Mouse (Mus musculus) liver, adult 2 months (tissue): ENCODE measurements around the gene Chm. TPM values are rescaled to one million over a fixed set of nuclear protein-coding genes. Genes with fewer than 3 reads are reported as not detected.

Source experiments
- DNase-seq: peaks from one replicate; pipeline ENCODE4 v3.0.0-alpha.2; 2011; ENCODE audit warnings: low read depth, low spot score; ENCODE audit errors: extremely low read depth
- H3K27ac ChIP-seq: fragments of 200-500 bp; replicated peaks from 2 replicates; pipeline ENCODE4 v1.5.1; 2012; ENCODE audit warnings: low read depth, mild to moderate bottlenecking, control low read depth, inconsistent platforms, low read length; ENCODE audit not compliant: insufficient read depth
- H3K27me3 ChIP-seq: fragments of 200-500 bp; 2 replicates; pipeline ENCODE4 v1.6.1; 2012; ENCODE audit warnings: mild to moderate bottlenecking, moderate library complexity, low read length, inconsistent platforms; ENCODE audit not compliant: control insufficient read depth, insufficient read depth
- H3K36me3 ChIP-seq: fragments of 200-500 bp; 2 replicates; pipeline ENCODE4 v1.6.1; 2012; ENCODE audit warnings: low read length, inconsistent platforms; ENCODE audit not compliant: control insufficient read depth, insufficient read depth
- H3K4me1 ChIP-seq: fragments of 200-500 bp; 2 replicates; pipeline ENCODE4 v1.6.1; 2011; ENCODE audit warnings: low read length; ENCODE audit not compliant: control insufficient read depth, insufficient read depth
- H3K4me3 ChIP-seq: fragments of 200-500 bp; 2 replicates; pipeline ENCODE4 v1.5.1; 2011; ENCODE audit warnings: low read depth, mild to moderate bottlenecking, control low read depth, low read length, moderate library complexity; ENCODE audit not compliant: insufficient read depth
- H3K79me2 ChIP-seq: fragments of 200-500 bp; 2 replicates; pipeline ENCODE4 v1.6.1; 2012; ENCODE audit warnings: inconsistent platforms, mild to moderate bottlenecking, low read length, moderate library complexity; ENCODE audit not compliant: control insufficient read depth, insufficient read depth
- H3K9ac ChIP-seq: fragments of 200-500 bp; 2 replicates; pipeline ENCODE4 v1.6.1; 2012; ENCODE audit warnings: low read depth, mild to moderate bottlenecking, control low read depth, inconsistent platforms, low read length
- CTCF ChIP-seq: fragments of 200-500 bp; IDR thresholded peaks from 2 replicates; pipeline ENCODE4 v1.5.1; 2011; ENCODE audit warnings: low read depth, low read length, control low read depth
- POLR2A ChIP-seq: fragments of 200-500 bp; IDR thresholded peaks from 2 replicates; pipeline ENCODE4 v1.6.1; 2011; ENCODE audit warnings: low read length, control low read depth; ENCODE audit not compliant: insufficient read depth; ENCODE audit errors: extremely low read depth
- WGBS: fragments of 180-500 bp; shearing (Covaris S2); methylation state at CpG from one replicate; pipeline ENCODE4 v1.1.7; 2018; 5-methylcytosine and 5-hydroxymethylcytosine counted together
- polyA plus RNA-seq: library from polyadenylated mRNA; depleted of rRNA; stranded (reverse); fragments of >200 nt; gene quantifications from 2 replicates; pipeline ENCODE4 v1.2.3, GENCODE M21; 2012; rRNA removed
- total RNA-seq: library from RNA; depleted of rRNA; stranded (reverse); fragments of >200 nt; gene quantifications from 2 replicates; pipeline ENCODE4 v1.2.3, GENCODE M21; 2014; rRNA removed

Gene Chm
- total and polyA plus RNA-seq, 2 experiments = 0.66 to 15.8 TPM

DNA sequence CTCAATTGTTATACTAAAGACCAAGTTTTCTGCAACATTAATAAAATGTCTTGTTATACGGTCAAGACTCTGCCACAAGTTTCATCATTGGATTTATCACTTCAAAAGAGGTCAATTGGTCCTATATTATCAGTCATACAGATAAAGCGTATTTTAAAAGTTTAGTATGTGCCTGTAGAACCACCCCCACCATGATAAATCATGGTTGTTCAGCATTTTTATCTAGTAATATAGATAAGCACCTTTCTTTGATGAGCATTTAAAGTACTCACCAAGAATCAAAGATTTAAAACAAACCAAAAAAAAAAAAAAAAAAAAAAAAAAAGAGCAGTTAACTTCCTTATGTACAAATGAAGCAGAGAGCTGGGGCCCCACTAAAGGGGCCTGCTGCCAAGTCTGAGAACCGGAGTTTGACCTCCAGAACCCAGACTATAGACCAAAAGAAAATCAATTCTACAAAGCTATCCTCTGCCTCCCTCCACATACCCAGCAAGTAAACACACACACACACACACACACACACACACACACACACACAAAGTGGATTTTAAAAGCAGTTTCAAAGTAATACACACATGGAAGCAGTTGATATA is 25.0 kb downstream of the Chm start:
- WGBS = 20% methylated on average over 3 of the region's 3 CpGs

DNA sequence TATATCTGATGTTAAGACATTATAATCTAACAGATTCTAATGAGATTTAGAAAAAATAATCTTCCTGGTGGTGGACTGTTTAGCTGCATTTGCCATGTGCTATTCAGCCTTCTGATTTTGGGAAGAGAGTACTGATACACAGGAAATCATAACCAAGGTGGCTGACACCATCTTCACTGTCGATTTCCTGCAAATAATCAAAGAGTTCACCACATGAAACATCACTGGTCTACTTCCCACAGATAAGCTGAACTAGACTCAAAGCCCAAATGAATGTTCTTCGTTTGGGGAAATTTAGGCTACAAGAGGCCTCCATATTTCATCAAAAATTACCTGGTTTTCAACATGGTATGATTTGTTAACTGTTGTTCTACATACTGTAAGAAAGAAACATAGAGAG is 101.1 kb downstream of the Chm start:
- no peak overlapping the region for H3K9ac ChIP-seq
- H3K27me3 ChIP-seq = no peaks in the 10 kb centered on the region
- DNase-seq = no peak
- no peak overlapping the region for H3K27ac ChIP-seq
- no peaks in the 10 kb centered on the region for H3K4me1 ChIP-seq
- no peaks in the 10 kb centered on the region; the same call in 1 of the 2 replicates for H3K36me3 ChIP-seq
- 85% methylated on average over 2 of the region's 2 CpGs for WGBS
- no peaks in the 10 kb centered on the region for H3K79me2 ChIP-seq
- H3K4me3 ChIP-seq = no peak overlapping the region
- TF ChIP-seq CTCF (no peak), POLR2A (no peak)

More for the DNA sequence above, 25.0 kb downstream of the Chm start:
- H3K4me1 ChIP-seq = no peaks in the 10 kb centered on the region
- TF ChIP-seq POLR2A = no peak
- TF ChIP-seq CTCF = no peak
- no peaks in the 10 kb centered on the region for H3K36me3 ChIP-seq
- H3K9ac ChIP-seq = no peak overlapping the region
- H3K27ac ChIP-seq = no peak overlapping the region
- DNase-seq = peak; percentile 60
- no peak overlapping the region for H3K4me3 ChIP-seq
- H3K79me2 ChIP-seq = no peaks in the 10 kb centered on the region
- H3K27me3 ChIP-seq = no peaks in the 10 kb centered on the region

DNA sequence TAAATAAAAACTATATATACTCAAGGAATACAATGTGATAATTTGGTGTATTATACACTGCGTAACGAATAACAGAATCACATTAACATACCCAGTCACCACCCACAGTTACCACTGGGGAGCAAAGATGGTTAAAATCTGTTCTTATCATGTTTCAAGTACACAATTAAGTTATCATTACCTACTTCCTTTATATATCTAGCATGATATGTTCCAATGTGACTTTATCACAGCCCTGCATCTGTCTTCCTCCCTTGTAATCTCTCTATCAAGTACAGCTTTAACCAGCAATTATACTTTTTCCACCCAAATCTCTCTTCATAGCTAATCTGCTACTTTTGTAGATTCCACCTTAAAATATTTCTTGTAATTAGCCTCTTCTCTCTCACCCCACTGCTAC is 109.3 kb downstream of the Chm start:
- 100% methylated on average over 2 of the region's 2 CpGs for WGBS
- Histone ChIP-seq H3K27me3 (no peaks in the 10 kb centered on the region), H3K36me3 (no peaks in the 10 kb centered on the region; the same call in 1 of the 2 replicates), H3K4me1 (no peaks in the 10 kb centered on the region), H3K27ac (no peak overlapping the region), H3K79me2 (no peaks in the 10 kb centered on the region), H3K9ac (no peak overlapping the region), H3K4me3 (no peak overlapping the region)
- no peak for TF ChIP-seq CTCF
- TF ChIP-seq POLR2A = no peak
- no peak for DNase-seq

DNA sequence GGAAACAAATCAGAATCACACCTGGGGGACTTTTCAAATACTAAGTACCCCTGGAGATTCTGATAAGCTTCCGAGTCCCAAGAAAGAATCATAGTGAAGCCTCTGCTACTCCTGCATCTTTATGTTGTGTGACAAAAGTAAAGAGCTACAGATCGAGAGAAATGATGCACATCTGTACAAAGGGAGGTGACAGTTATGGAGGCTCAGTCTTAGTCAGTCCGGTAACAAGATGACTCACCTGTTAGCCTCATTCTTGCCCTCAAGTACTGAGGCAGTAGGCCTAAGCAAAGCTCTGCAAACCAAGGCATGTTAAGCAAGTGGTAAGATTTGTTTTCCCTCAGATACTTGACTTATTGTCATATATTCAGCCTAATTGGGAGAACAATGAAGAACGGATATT is 110.5 kb downstream of the Chm start:
- no peaks in the 10 kb centered on the region for H3K79me2 ChIP-seq
- no peak overlapping the region for H3K4me3 ChIP-seq
- no peaks in the 10 kb centered on the region for H3K27me3 ChIP-seq
- no peaks in the 10 kb centered on the region; the same call in 1 of the 2 replicates for H3K36me3 ChIP-seq
- TF ChIP-seq POLR2A (no peak), CTCF (no peak)
- H3K9ac ChIP-seq = no peak overlapping the region
- H3K4me1 ChIP-seq = no peaks in the 10 kb centered on the region
- 94% methylated on average over 4 of the region's 4 CpGs for WGBS
- no peak for DNase-seq
- no peak overlapping the region for H3K27ac ChIP-seq

DNA sequence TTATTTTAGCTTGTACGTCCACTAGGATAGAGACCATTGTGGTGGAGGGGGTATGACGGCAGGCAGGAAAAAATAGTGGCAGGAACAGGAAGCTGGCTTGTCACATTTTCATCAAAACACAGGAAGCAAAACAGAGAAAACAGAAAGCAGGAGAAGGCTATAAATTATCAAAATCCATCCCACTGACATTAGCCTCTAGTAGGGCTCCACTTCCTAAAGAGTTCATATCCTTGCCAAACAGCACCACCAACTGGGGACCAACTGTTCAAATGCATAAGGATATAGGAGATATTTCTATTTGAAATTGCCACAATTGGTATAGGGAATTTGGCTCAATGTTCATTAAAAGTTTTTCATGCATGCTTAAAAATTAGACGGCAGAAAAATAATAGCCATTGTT is 181.7 kb downstream of the Chm start:
- WGBS = 75% methylated on average over 3 of the region's 3 CpGs
- Histone ChIP-seq H3K36me3 (no peaks in the 10 kb centered on the region), H3K4me3 (no peak overlapping the region), H3K79me2 (no peaks in the 10 kb centered on the region), H3K27ac (no peak overlapping the region), H3K27me3 (no peaks in the 10 kb centered on the region), H3K9ac (no peak overlapping the region), H3K4me1 (no peaks in the 10 kb centered on the region)
- TF ChIP-seq CTCF (no peak), POLR2A (no peak)
- peak; percentile 17 for DNase-seq

DNA sequence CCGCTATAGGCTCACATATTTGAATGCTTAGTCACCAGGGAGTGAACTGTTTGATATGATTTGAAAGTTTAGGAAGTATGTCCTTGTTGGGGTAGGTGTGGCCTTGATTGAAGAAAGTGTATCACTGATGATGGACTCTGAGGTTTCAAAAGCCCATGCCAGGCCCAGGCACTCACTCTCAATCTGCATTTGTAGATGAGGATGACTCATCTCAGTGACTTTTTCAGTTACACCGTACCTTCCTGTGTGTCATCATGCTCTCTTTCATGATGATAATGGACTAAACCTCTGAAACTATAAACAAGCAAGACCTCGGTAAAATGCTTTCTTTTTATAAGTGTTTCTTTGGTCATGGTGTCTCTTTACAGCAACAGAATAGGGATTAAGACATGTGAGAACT is 183.1 kb downstream of the Chm start:
- TF ChIP-seq CTCF = no peak
- TF ChIP-seq POLR2A = no peak
- 70% methylated on average over 3 of the region's 3 CpGs for WGBS
- H3K4me3 ChIP-seq = no peak overlapping the region
- H3K9ac ChIP-seq = no peak overlapping the region
- H3K27ac ChIP-seq = no peak overlapping the region
- DNase-seq = no peak
- no peaks in the 10 kb centered on the region for H3K27me3 ChIP-seq
- no peaks in the 10 kb centered on the region for H3K79me2 ChIP-seq
- no peaks in the 10 kb centered on the region for H3K36me3 ChIP-seq
- H3K4me1 ChIP-seq = no peaks in the 10 kb centered on the region

Other genes with a start within 250 kb of the Chm start
- not detected in 2 replicates for gene Dach2, start 112.0 kb upstream of the Chm start, total RNA-seq
- gene Dach2, start 112.0 kb upstream of the Chm start, polyA plus RNA-seq = not detected in 2 replicates